Mouse (Mus musculus) right cerebral cortex, adult 2 months (tissue): Measurements from ENCODE around the gene Acot7.

Experiments
- DNase-seq, 2 experiments: peaks; one replicate each; pipeline ENCODE4 v3.0.0; 2021 to 2022; ENCODE audit warnings: low spot score in 2 of 2

The Acot7 gene

GRCm38 (mm10) chr4:152294188-152294929 lies 116.4 kb downstream of the Acot7 start:
- DNase-seq = no peak

GRCm38 (mm10) chr4:152295916-152296315 lies 118.0 kb downstream of the Acot7 start:
- no peak for DNase-seq

- DNase-seq = no peak
Observed at GRCm38 (mm10) chr4:152296371-152296770, 118.4 kb downstream of the Acot7 start.

GRCm38 (mm10) chr4:152296874-152297861 lies 119.2 kb downstream of the Acot7 start, which contains the start of gene Icmt:
Icmt (plus strand) TSS chr4:152297227.
- DNase-seq = peak; percentile 98 to 99

- DNase-seq = no peak
Observed at GRCm38 (mm10) chr4:152298836-152299235, 120.9 kb downstream of the Acot7 start.

- no peak for DNase-seq
Observed at GRCm38 (mm10) chr4:152300375-152300774, 122.4 kb downstream of the Acot7 start.

- DNase-seq = no peak
Observed at GRCm38 (mm10) chr4:152302012-152302411, 124.1 kb downstream of the Acot7 start.

GRCm38 (mm10) chr4:152303172-152303571 lies 125.2 kb downstream of the Acot7 start:
- no peak for DNase-seq

- no peak for DNase-seq
Observed at GRCm38 (mm10) chr4:152304685-152305084, 126.8 kb downstream of the Acot7 start.

- no peak for DNase-seq
Observed at GRCm38 (mm10) chr4:152305991-152306390, 128.1 kb downstream of the Acot7 start.

GRCm38 (mm10) chr4:152307542-152307941 lies 129.6 kb downstream of the Acot7 start:
- no peak for DNase-seq

GRCm38 (mm10) chr4:152312186-152312585 lies 134.3 kb downstream of the Acot7 start:
- DNase-seq = no peak

- DNase-seq = peak; percentile 47
Observed at GRCm38 (mm10) chr4:152313211-152313632, 135.3 kb downstream of the Acot7 start.

- DNase-seq = no peak
Observed at GRCm38 (mm10) chr4:152313934-152314333, 136.0 kb downstream of the Acot7 start.

GRCm38 (mm10) chr4:152315498-152316213 lies 137.7 kb downstream of the Acot7 start:
- peak; percentile 41 to 50 for DNase-seq

- no peak for DNase-seq
Observed at GRCm38 (mm10) chr4:152317631-152318033, 139.7 kb downstream of the Acot7 start.

- DNase-seq = peak; percentile 57 to 68
Observed at GRCm38 (mm10) chr4:152318517-152319234, 140.7 kb downstream of the Acot7 start, which contains the start of gene Rnf207. Rnf207 (minus strand) TSS chr4:152318993.
